Mouse (Mus musculus) heart, postnatal 0 days (tissue): ENCODE measurements around the gene Gm10271. TPM values are rescaled to one million over a fixed set of nuclear protein-coding genes. Genes with fewer than 3 reads are reported as not detected.

ENCODE experiments used
- ATAC-seq: fragments of 200-750 bp; cut with Nextera tagmentation; 2 replicates; pipeline ENCODE4 v1.8.0; 2017; ENCODE audit warnings: low read depth, moderate number of reproducible peaks, moderate library complexity; ENCODE audit not compliant: insufficient read depth
- DNase-seq: peaks from one replicate; pipeline ENCODE4 v3.0.0-alpha.2; 2016; ENCODE audit warnings: low spot score
- H3K27ac ChIP-seq: fragments of 300-500 bp; sonication (generic); 2 replicates; pipeline ENCODE4 v1.5.1; 2014; ENCODE audit warnings: low read depth, mild to moderate bottlenecking
- H3K27me3 ChIP-seq: fragments of 300-500 bp; sonication (generic); 2 replicates; pipeline ENCODE4 v1.6.1; 2014; ENCODE audit warnings: low read length, mixed read lengths; ENCODE audit not compliant: control insufficient read depth, insufficient read depth
- H3K36me3 ChIP-seq: fragments of 300-500 bp; sonication (generic); replicated peaks from 2 replicates; pipeline ENCODE4 v1.6.1; 2014; ENCODE audit warnings: low read length, mixed read lengths; ENCODE audit not compliant: control insufficient read depth, insufficient read depth
- H3K4me1 ChIP-seq: fragments of 300-500 bp; sonication (generic); 2 replicates; pipeline ENCODE4 v1.6.1; 2014; ENCODE audit warnings: antibody characterized with exemption; ENCODE audit not compliant: control insufficient read depth, insufficient read depth
- H3K4me2 ChIP-seq: fragments of 300-500 bp; sonication (generic); 2 replicates; pipeline ENCODE4 v1.6.1; 2014; ENCODE audit warnings: low read depth, mild to moderate bottlenecking, low read length, moderate library complexity
- H3K4me3 ChIP-seq: fragments of 300-500 bp; sonication (generic); 2 replicates; pipeline ENCODE4 v1.5.1; 2014; ENCODE audit warnings: low read depth, low read length
- H3K9ac ChIP-seq: fragments of 300-500 bp; sonication (generic); replicated peaks from 2 replicates; pipeline ENCODE4 v1.6.1; 2014; ENCODE audit warnings: low read depth, low read length, mixed read lengths
- H3K9me3 ChIP-seq: fragments of 300-500 bp; sonication (generic); replicated peaks from 2 replicates; pipeline ENCODE4 v1.6.1; 2016; ENCODE audit warnings: low read length; ENCODE audit not compliant: control insufficient read depth
- CTCF ChIP-seq: IDR thresholded peaks from 2 replicates; pipeline ENCODE4 v1.5.1; 2016; ENCODE audit warnings: antibody characterized with exemption, control low read depth, low read depth
- EP300 ChIP-seq: IDR thresholded peaks from 2 replicates; pipeline ENCODE4 v1.6.1; 2016; ENCODE audit warnings: antibody characterized with exemption, low read depth
- WGBS: fragments of 180-500 bp; shearing (Covaris S2); extraction: QIAGEN DNeasy Blood & Tissue Kit; methylation state at CpG from one replicate; pipeline ENCODE4 v1.1.7; 2014; 5-methylcytosine and 5-hydroxymethylcytosine counted together
- polyA plus RNA-seq: library from polyadenylated mRNA; unstranded; fragments of >200 nt; fragmentation: Nextera tagmentation; extraction: Ambion mirVana; gene quantifications from 2 replicates; pipeline ENCODE4 v1.2.1, GENCODE M21; 2015
- total RNA-seq: library from RNA; depleted of rRNA; stranded (reverse); fragments of >200 nt; gene quantifications from 2 replicates; pipeline ENCODE4 v1.2.3, GENCODE M21; 2014; ENCODE audit warnings: low replicate concordance; rRNA removed

The Gm10271 gene
- total RNA-seq (not detected in 2 replicates), polyA plus RNA-seq (not detected in 2 replicates)

- H3K36me3 ChIP-seq, result no peaks in the 10 kb centered on the region
- H3K4me1 ChIP-seq, result no peaks in the 10 kb centered on the region
- DNase-seq (no peak), ATAC-seq (no peak)
- TF ChIP-seq CTCF, result no peak
- no peak within 1 kb of the TSS for H3K4me2 ChIP-seq
- H3K27me3 ChIP-seq, result no peaks in the 10 kb centered on the region
- 95% methylated on average over 6 of the region's 6 CpGs for WGBS
- H3K9ac ChIP-seq, result no peak within 1 kb of the TSS
- no peak within 1 kb of the TSS for H3K27ac ChIP-seq
- H3K9me3 ChIP-seq, result no peaks in the 10 kb centered on the region
- H3K4me3 ChIP-seq, result no peak within 1 kb of the TSS
Measured at GRCm38 (mm10) chr10:116972509-116972908, at the start of gene Gm10271. TSS of gene Gm10271 (minus strand) at chr10:116972609.

GRCm38 (mm10) chr10:117021020-117021754 is 48.8 kb upstream of the Gm10271 start:
- Histone ChIP-seq H3K27me3 (0 out of 2 replicates have a peak, but pooled peaks cover 5% of the 10 kb centered on the region), H3K36me3 (no peaks in the 10 kb centered on the region), H3K9me3 (no peaks in the 10 kb centered on the region), H3K4me2 (no peak overlapping the region), H3K4me3 (no peak overlapping the region), H3K27ac (no peak overlapping the region), H3K9ac (no peak overlapping the region), H3K4me1 (peaks cover 19% of the 10 kb centered on the region)
- TF ChIP-seq CTCF, result no peak
- no peak for TF ChIP-seq EP300
- ATAC-seq (no peak), DNase-seq (no peak)
- WGBS, result 51% methylated on average over 21 of the region's 21 CpGs

GRCm38 (mm10) chr10:117018281-117018840 is 46.0 kb upstream of the Gm10271 start:
- H3K9me3 ChIP-seq, result no peaks in the 10 kb centered on the region
- no peak overlapping the region for H3K9ac ChIP-seq
- no peak overlapping the region for H3K4me3 ChIP-seq
- 65% methylated on average over 7 of the region's 7 CpGs for WGBS
- no peak for TF ChIP-seq EP300
- TF ChIP-seq CTCF, result no peak
- ATAC-seq (no peak), DNase-seq (no peak)
- 0 out of 2 replicates have a peak, but pooled peaks cover 5% of the 10 kb centered on the region for H3K27me3 ChIP-seq
- H3K4me1 ChIP-seq, result peaks cover 18% of the 10 kb centered on the region
- no peaks in the 10 kb centered on the region for H3K36me3 ChIP-seq
- H3K4me2 ChIP-seq, result no peak overlapping the region
- no peak overlapping the region; the same call in 1 of the 2 replicates for H3K27ac ChIP-seq

- peak overlapping the region; percentile 76 for H3K27ac ChIP-seq
- no peaks in the 10 kb centered on the region for H3K9me3 ChIP-seq
- no peaks in the 10 kb centered on the region for H3K27me3 ChIP-seq
- H3K36me3 ChIP-seq, result no peaks in the 10 kb centered on the region
- no peak overlapping the region for H3K4me3 ChIP-seq
- H3K4me2 ChIP-seq, result peak overlapping the region; percentile 49; the same call in 1 of the 2 replicates
- H3K9ac ChIP-seq, result no peak overlapping the region
- WGBS, result 13% methylated on average over 5 of the region's 5 CpGs
- no peak for ATAC-seq
- peak; percentile 35 for DNase-seq
- TF ChIP-seq EP300 (no peak), CTCF (no peak)
- peaks cover 11% of the 10 kb centered on the region for H3K4me1 ChIP-seq
Measured at GRCm38 (mm10) chr10:117014565-117014964, 42.2 kb upstream of the Gm10271 start.

GRCm38 (mm10) chr10:117013689-117014390 is 41.4 kb upstream of the Gm10271 start:
- Histone ChIP-seq H3K27ac (peak overlapping the region; percentile 76), H3K9ac (no peak overlapping the region), H3K36me3 (no peaks in the 10 kb centered on the region), H3K27me3 (no peaks in the 10 kb centered on the region), H3K4me3 (peak overlapping the region; percentile 23; the same call in 1 of the 2 replicates), H3K4me1 (peaks cover 11% of the 10 kb centered on the region), H3K4me2 (peak overlapping the region; percentile 49), H3K9me3 (no peaks in the 10 kb centered on the region)
- TF ChIP-seq EP300 (peak; percentile 58; the same call in 1 of the 2 replicates), CTCF (peak; percentile 31; the same call in 1 of the 2 replicates)
- peak; percentile 81 for DNase-seq
- WGBS, result 10% methylated on average over 12 of the region's 12 CpGs
- peak; percentile 93 for ATAC-seq
